Mouse (Mus musculus) B cell, adult 67 days (primary cell): Measurements from ENCODE around the gene Gpx5. TPM values are rescaled to one million over a fixed set of nuclear protein-coding genes. Genes with fewer than 3 reads are reported as not detected.

Experiments used
- total RNA-seq, 2 experiments: library from RNA; stranded (reverse); gene quantifications; 4 replicates each; pipeline ENCODE4 v1.2.4; 2023

Gpx5 gene
- total RNA-seq: not detected

GRCm38 (mm10) chr13:21292631-21293030, at the start of gene Gpx5:
TSS of gene Gpx5 (minus strand) at chr13:21292731.

DNA sequence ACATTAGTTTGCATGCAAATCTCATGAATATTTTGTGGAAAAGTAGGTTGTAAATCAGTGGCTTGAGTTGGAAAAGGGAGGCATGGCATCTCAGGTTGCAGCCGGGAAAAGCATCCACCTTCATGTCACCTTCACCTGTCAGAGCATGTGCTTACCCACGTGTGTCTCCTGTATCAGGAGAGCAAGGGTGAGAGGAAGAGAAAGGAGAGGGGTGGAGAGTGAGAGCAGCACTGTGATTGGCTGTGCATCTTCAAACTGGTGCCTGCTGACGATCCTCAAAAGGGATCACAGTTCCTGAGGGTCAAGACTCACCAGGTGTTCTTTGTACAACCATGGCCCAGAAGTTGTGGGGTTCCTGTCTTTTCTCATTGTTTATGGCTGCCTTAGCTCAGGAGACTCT, 19.4 kb upstream of the Gpx5 start, which contains the start of gene Gpx6:
TSS of gene Gpx6 (plus strand) at position 200 of the 400 bp plus-strand sequence.

Other genes starting within 250 kb of the Gpx5 start
- gene Olfr1370, start 217.8 kb downstream of the Gpx5 start, total RNA-seq: not detected
- gene Olfr1369-ps1, start 181.2 kb downstream of the Gpx5 start, total RNA-seq: not detected
- gene Olfr263, start 163.1 kb downstream of the Gpx5 start, total RNA-seq: not detected
- not detected for gene Olfr1368, start 146.9 kb downstream of the Gpx5 start, total RNA-seq
- 100 to 1,000 TPM; 110 to 112 TPM for gene Trim27, start 113.3 kb downstream of the Gpx5 start, total RNA-seq
- not detected for gene Gpx6, start 19.4 kb upstream of the Gpx5 start, total RNA-seq
- not detected for gene Olfr1367, start 54.2 kb upstream of the Gpx5 start, total RNA-seq
- 1 to 10 TPM; 3.2 to 3.6 TPM for gene Zscan12, start 70.1 kb upstream of the Gpx5 start, total RNA-seq
- 10 to 100 TPM; 66.9 to 70.3 TPM for gene Zkscan3, start 110.0 kb upstream of the Gpx5 start, total RNA-seq
- under 1 TPM in 1 of 2 experiments, not detected in 1; 0.38 TPM for gene Pgbd1, start 148.3 kb upstream of the Gpx5 start, total RNA-seq
- 10 to 100 TPM; 44.5 to 50.7 TPM for gene Zscan26, start 161.0 kb upstream of the Gpx5 start, total RNA-seq
- not detected for gene Nkapl, start 175.8 kb upstream of the Gpx5 start, total RNA-seq
- not detected for gene Zkscan4, start 186.2 kb upstream of the Gpx5 start, total RNA-seq
- not detected for gene Gm10065, start 186.7 kb upstream of the Gpx5 start, total RNA-seq
- gene AK157302, start 202.5 kb upstream of the Gpx5 start, total RNA-seq: 1 to 10 TPM; 4.8 to 5.0 TPM
- gene Gm11273, start 208.7 kb upstream of the Gpx5 start, total RNA-seq: 10 to 100 TPM; 11.7 to 12.4 TPM
- 10 to 100 TPM; 12.2 to 23.2 TPM for gene Zkscan8, start 238.4 kb upstream of the Gpx5 start, total RNA-seq